Mouse (Mus musculus) testis, adult 2 months (tissue): ENCODE results near the gene Ofd1.

Source experiments
- CTCF ChIP-seq: fragments of 200-500 bp; IDR thresholded peaks from 2 replicates; pipeline ENCODE4 v1.5.1; 2012; ENCODE audit warnings: low read depth, mild to moderate bottlenecking, inconsistent platforms, low read length, moderate library complexity; ENCODE audit not compliant: control insufficient read depth, insufficient read depth, insufficient replicate concordance
- POLR2A ChIP-seq: fragments of 200-500 bp; IDR thresholded peaks from 2 replicates; pipeline ENCODE4 v1.6.1; 2012; ENCODE audit warnings: low read depth, mild to moderate bottlenecking, inconsistent platforms, low read length, moderate library complexity; ENCODE audit not compliant: control insufficient read depth

GRCm38 (mm10) chrX:166356276-166356675, 84.2 kb downstream of the Ofd1 start:
- TF ChIP-seq CTCF, result no peak
- no peak for TF ChIP-seq POLR2A
